Mouse (Mus musculus) myocyte (in vitro differentiated cells): ENCODE data around the gene Xylt1. TPM values are rescaled to one million over a fixed set of nuclear protein-coding genes. Genes with fewer than 3 reads are reported as not detected.

Source experiments
- H3K27me3 ChIP-seq: one replicate; pipeline ENCODE4 v1.6.1; 2011; ENCODE audit not compliant: control insufficient read depth, insufficient read depth, insufficient read length
- H3K36me3 ChIP-seq: one replicate; pipeline ENCODE4 v1.6.1; 2011; ENCODE audit not compliant: control insufficient read depth, insufficient read depth
- H3K4me2 ChIP-seq: one replicate; pipeline ENCODE4 v1.6.1; 2011; ENCODE audit warnings: low read depth, control low read depth
- H3K4me3 ChIP-seq: one replicate; pipeline ENCODE4 v1.5.1; 2011; ENCODE audit warnings: mild to moderate bottlenecking, control low read depth, moderate library complexity
- H3K79me2 ChIP-seq: one replicate; pipeline ENCODE4 v1.6.1; 2011; ENCODE audit not compliant: control insufficient read depth, insufficient read depth
- H3ac ChIP-seq: one replicate; pipeline ENCODE4 v1.6.1; 2011; ENCODE audit not compliant: control insufficient read depth, insufficient read length
- CEBPB ChIP-seq: IDR thresholded peaks from 2 replicates; pipeline ENCODE4 v1.6.1; 2011; ENCODE audit warnings: mild to moderate bottlenecking, moderate library complexity; ENCODE audit not compliant: poor library complexity, insufficient read depth, severe bottlenecking
- E2F4 ChIP-seq: IDR thresholded peaks from one replicate; pipeline ENCODE4 v1.6.1; 2011; ENCODE audit warnings: mild to moderate bottlenecking, control low read depth, moderate library complexity; ENCODE audit not compliant: insufficient read depth
- MAX ChIP-seq: IDR thresholded peaks from one replicate; pipeline ENCODE4 v1.6.1; 2011; ENCODE audit warnings: low read depth, mild to moderate bottlenecking, control low read depth
- MYOD1 ChIP-seq, 3 experiments: IDR thresholded peaks; one replicate each; pipeline ENCODE4 v1.6.1; 2011; ENCODE audit warnings: control low read depth in 2 of 3, low read depth in 2 of 3, mild to moderate bottlenecking in 2 of 3, moderate library complexity in 1 of 3; ENCODE audit not compliant: insufficient read length in 2 of 3, control insufficient read depth in 1 of 3
- MYOG ChIP-seq, 3 experiments: IDR thresholded peaks; one replicate each; pipeline ENCODE4 v1.6.1; 2011; ENCODE audit warnings: control low read depth in 2 of 3, low read depth in 2 of 3, mild to moderate bottlenecking in 2 of 3; ENCODE audit not compliant: insufficient read length in 2 of 3, control insufficient read depth in 1 of 3, insufficient read depth in 1 of 3
- POLR2A ChIP-seq: IDR thresholded peaks from one replicate; pipeline ENCODE4 v1.6.1; 2011; ENCODE audit warnings: low read depth, mild to moderate bottlenecking, control low read depth, moderate library complexity; ENCODE audit not compliant: insufficient read length
- POLR2AphosphoS2 ChIP-seq: IDR thresholded peaks from one replicate; pipeline ENCODE4 v1.6.1; 2011; ENCODE audit warnings: low read depth, control low read depth; ENCODE audit not compliant: insufficient read length
- REST ChIP-seq: IDR thresholded peaks from one replicate; pipeline ENCODE4 v1.6.1; 2011; ENCODE audit warnings: mild to moderate bottlenecking, control low read depth, moderate library complexity; ENCODE audit not compliant: insufficient read depth, insufficient read length
- SRF ChIP-seq: IDR thresholded peaks from one replicate; pipeline ENCODE4 v1.6.1; 2011; ENCODE audit warnings: low read depth; ENCODE audit not compliant: control insufficient read depth, insufficient read length
- TCF12 ChIP-seq: IDR thresholded peaks from one replicate; pipeline ENCODE4 v1.6.1; 2011; ENCODE audit warnings: mild to moderate bottlenecking, control low read depth; ENCODE audit not compliant: poor library complexity, insufficient read depth, severe bottlenecking
- TCF3 ChIP-seq: IDR thresholded peaks from one replicate; pipeline ENCODE4 v1.6.1; 2011; ENCODE audit warnings: low read depth, control low read depth; ENCODE audit not compliant: insufficient read length
- USF1 ChIP-seq: IDR thresholded peaks from one replicate; pipeline ENCODE4 v1.6.1; 2011; ENCODE audit warnings: low read depth, mild to moderate bottlenecking, control low read depth, moderate library complexity
- polyA plus RNA-seq: library from polyadenylated mRNA; unstranded; fragments of >200 nt; fragmentation: generic; extraction: Trizol; gene quantifications from one replicate; pipeline ENCODE4 v1.2.1, GENCODE M21; 2012; ENCODE audit warnings: missing spikeins

The Xylt1 gene
- polyA plus RNA-seq, 1 experiment: not detected

DNA sequence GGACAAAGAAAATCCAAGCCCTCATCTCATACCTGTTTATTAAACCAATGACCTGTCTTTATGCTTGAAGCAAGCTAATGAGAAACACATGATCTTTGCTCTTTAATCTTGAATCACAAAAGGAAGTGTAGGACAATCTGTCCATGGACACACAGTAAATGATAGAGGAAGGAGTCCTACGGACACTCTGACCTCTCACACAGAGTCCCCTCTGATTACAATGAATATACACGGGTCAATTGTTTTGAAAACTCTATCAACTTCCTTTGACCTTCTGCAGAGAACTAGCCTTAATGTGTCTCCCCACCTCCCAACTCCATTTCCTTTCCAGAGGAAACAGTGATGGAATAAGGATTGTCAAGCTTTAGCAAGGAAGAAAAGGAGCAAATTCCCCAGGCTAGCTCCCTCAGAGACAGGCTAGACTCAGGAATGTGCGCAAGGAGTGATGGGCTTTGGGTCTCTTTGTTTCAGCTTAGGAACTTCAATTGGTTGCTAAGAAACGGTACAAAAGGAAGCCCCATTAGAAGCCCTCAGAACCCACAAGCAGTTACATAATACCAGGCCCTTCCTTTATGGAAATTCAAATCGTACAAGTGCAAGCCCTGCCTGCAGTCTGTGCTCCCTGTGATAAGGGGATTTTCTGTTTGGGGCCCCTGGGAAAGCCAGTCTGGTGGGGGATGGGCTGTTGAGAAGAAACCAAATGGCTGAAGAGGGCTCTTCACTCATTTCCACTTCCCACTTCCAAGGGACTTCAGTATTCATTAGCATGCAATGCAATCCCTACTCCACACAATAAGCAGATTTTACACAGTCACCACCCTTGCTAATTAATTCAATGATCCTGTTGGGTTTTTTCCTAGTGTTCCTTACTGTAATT, 305.6 kb downstream of the Xylt1 start:
- H3K36me3 ChIP-seq: no peaks in the 10 kb centered on the region
- H3K27me3 ChIP-seq: no peaks in the 10 kb centered on the region
- no peak for TF ChIP-seq SRF
- TF ChIP-seq MYOD1 (IDR thresholded peaks at IDR 0.05; ENCODE audit: control insufficient read depth in 1 of 3, insufficient read length in 2 of 3, low read depth in 2 of 3): no peak
- TF ChIP-seq CEBPB: no peak
- TF ChIP-seq POLR2A: no peak
- no peak for TF ChIP-seq REST
- TF ChIP-seq POLR2AphosphoS2: no peak
- no peak for TF ChIP-seq MAX
- no peak overlapping the region for H3K4me3 ChIP-seq
- H3K79me2 ChIP-seq: no peaks in the 10 kb centered on the region
- no peak overlapping the region for H3K4me2 ChIP-seq
- no peak overlapping the region for H3ac ChIP-seq

DNA sequence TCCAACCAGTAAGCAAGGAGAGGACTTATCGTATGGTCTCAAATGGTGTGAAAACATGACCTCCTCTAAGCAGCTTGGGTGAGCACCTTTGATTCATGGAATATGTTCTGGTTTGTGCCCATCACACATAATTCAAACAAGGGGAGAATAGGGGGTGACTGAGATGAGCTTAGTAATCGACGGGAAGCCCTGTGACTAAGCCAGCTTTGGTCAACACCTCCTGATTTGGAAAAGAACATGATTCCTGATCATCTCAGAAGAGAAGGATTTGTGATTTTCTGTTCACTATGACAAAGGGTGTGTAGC, 306.2 kb downstream of the Xylt1 start:
- H3K36me3 ChIP-seq: no peaks in the 10 kb centered on the region

DNA sequence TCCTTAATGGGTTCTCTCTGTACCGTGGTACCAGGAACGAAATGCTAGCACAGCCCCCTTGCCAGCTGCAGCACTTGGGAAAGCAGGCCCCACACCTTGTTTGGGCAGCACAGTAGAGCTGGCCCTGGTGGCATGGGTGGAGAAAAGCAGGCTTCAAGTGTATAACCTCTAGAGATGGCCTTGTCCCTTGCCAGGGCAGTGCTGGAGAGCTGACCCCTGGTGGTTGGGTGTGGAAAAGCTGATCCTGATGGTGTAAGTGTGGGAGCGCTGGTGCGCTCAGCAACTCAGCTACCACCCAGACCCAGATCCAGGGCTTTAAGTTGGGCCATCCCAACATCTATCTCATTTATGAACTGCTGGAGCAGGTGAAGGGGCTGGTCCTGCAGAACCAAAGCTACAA, 314.8 kb downstream of the Xylt1 start:
- no peak for TF ChIP-seq MAX
- TF ChIP-seq POLR2AphosphoS2: no peak
- TF ChIP-seq USF1: no peak
- TF ChIP-seq POLR2A: no peak
- TF ChIP-seq REST: no peak
- no peak for TF ChIP-seq SRF
- TF ChIP-seq E2F4: no peak
- no peak for TF ChIP-seq MYOG (IDR thresholded peaks at IDR 0.05; ENCODE audit: control insufficient read depth in 1 of 3, insufficient read depth in 1 of 3, insufficient read length in 2 of 3, low read depth in 2 of 3)
- no peak for TF ChIP-seq TCF3
- TF ChIP-seq TCF12: no peak
- TF ChIP-seq MYOD1 (IDR thresholded peaks at IDR 0.05; ENCODE audit: control insufficient read depth in 1 of 3, insufficient read length in 2 of 3, low read depth in 2 of 3): no peak
- no peak for TF ChIP-seq CEBPB
- H3K27me3 ChIP-seq: no peaks in the 10 kb centered on the region
- no peaks in the 10 kb centered on the region for H3K36me3 ChIP-seq
- no peak overlapping the region for H3ac ChIP-seq
- no peak overlapping the region for H3K4me3 ChIP-seq
- no peak overlapping the region for H3K4me2 ChIP-seq
- no peaks in the 10 kb centered on the region for H3K79me2 ChIP-seq

More for the DNA sequence above, 306.2 kb downstream of the Xylt1 start:
- Histone ChIP-seq H3K4me3 (no peak overlapping the region), H3K4me2 (no peak overlapping the region), H3K79me2 (no peaks in the 10 kb centered on the region), H3K27me3 (no peaks in the 10 kb centered on the region), H3ac (no peak overlapping the region)
- TF ChIP-seq USF1: no peak
- no peak for TF ChIP-seq TCF3
- no peak for TF ChIP-seq MAX
- TF ChIP-seq TCF12: no peak
- TF ChIP-seq REST: no peak

DNA sequence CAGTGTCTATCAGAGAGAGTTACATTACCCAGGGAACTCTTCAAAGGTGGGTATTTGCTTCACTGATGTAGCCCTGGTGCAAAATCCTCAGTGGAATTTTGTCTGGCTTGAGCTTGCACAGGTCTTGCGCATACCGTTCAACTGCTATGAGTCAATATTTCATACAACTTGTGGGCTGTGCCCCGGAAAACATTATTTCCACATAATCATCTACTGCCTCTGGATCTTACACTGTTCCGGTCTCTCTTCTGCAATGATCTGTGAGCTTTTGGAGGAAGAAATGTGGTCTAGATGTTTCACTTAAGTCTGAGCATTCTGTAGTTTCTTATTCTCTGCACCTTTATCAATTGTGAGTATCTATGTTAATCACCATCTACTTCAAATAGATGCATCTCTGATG, 316.9 kb downstream of the Xylt1 start:
- Histone ChIP-seq H3ac (no peak overlapping the region), H3K36me3 (no peaks in the 10 kb centered on the region), H3K79me2 (no peaks in the 10 kb centered on the region), H3K27me3 (no peaks in the 10 kb centered on the region), H3K4me2 (no peak overlapping the region), H3K4me3 (no peak overlapping the region)
- TF ChIP-seq E2F4: no peak
- no peak for TF ChIP-seq SRF
- no peak for TF ChIP-seq CEBPB
- TF ChIP-seq MAX: no peak
- no peak for TF ChIP-seq POLR2A
- TF ChIP-seq MYOG (IDR thresholded peaks at IDR 0.05; ENCODE audit: control insufficient read depth in 1 of 3, insufficient read depth in 1 of 3, insufficient read length in 2 of 3, low read depth in 2 of 3): no peak
- no peak for TF ChIP-seq USF1

DNA sequence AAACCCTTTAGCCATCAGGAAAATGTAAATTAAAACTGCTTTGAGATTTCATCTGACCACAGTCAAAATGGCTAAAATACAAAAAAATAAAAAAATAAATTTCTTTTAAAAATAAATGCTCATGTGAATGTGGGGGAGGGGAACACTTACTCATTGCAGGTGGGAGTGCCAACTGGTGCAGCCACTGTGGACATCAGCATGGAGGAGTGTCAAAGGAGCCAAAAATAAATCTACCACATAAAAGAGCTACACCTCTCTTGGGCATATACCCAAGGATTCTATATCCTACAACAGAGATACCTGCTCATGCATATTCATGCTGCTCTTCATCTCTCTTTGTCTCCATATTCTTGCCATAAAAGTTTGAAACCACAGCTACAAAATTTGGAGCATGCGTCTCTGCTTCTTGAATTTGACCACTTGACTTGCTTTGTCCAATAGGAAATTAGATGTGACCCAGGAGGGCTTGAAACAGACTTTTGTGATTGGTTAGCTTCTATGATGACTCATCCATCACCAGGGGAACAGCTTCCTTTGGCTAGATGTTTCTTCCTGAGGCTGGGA, 317.9 kb downstream of the Xylt1 start:
- Histone ChIP-seq H3K79me2 (no peaks in the 10 kb centered on the region), H3K36me3 (no peaks in the 10 kb centered on the region), H3K4me2 (no peak overlapping the region), H3K4me3 (no peak overlapping the region), H3ac (no peak overlapping the region), H3K27me3 (no peaks in the 10 kb centered on the region)
- TF ChIP-seq POLR2A (no peak), E2F4 (no peak), TCF12 (no peak), USF1 (no peak), CEBPB (no peak), POLR2AphosphoS2 (no peak), TCF3 (no peak), MAX (no peak), MYOG (IDR thresholded peaks at IDR 0.05; ENCODE audit: control insufficient read depth in 1 of 3, insufficient read depth in 1 of 3, insufficient read length in 2 of 3, low read depth in 2 of 3) (no peak), MYOD1 (IDR thresholded peaks at IDR 0.05; ENCODE audit: control insufficient read depth in 1 of 3, insufficient read length in 2 of 3, low read depth in 2 of 3) (no peak), SRF (no peak), REST (no peak)
